Mouse (Mus musculus) stomach, embryonic 14.5 days (tissue): ENCODE results near the gene Cxcr5. TPM values are rescaled to one million over a fixed set of nuclear protein-coding genes. Genes with fewer than 3 reads are reported as not detected.

Experiments
- ATAC-seq: fragments of 200-750 bp; cut with Nextera tagmentation; 2 replicates; pipeline ENCODE4 v1.8.0; 2017; ENCODE audit warnings: low read depth, moderate TSS enrichment; ENCODE audit not compliant: insufficient number of reproducible peaks, insufficient read depth, low FRiP score
- H3K27ac ChIP-seq: fragments of 300-500 bp; sonication (generic); 2 replicates; pipeline ENCODE4 v1.5.1; 2014; ENCODE audit warnings: mild to moderate bottlenecking, low read length, moderate library complexity, mixed read lengths
- H3K27me3 ChIP-seq: fragments of 300-500 bp; sonication (generic); 2 replicates; pipeline ENCODE4 v1.6.1; 2014; ENCODE audit warnings: low read length, control low read depth, mixed read lengths; ENCODE audit not compliant: control insufficient read depth, insufficient read depth
- H3K36me3 ChIP-seq: fragments of 300-500 bp; sonication (generic); 2 replicates; pipeline ENCODE4 v1.6.1; 2014; ENCODE audit warnings: mild to moderate bottlenecking, control low read depth, low read length, moderate library complexity, mixed read lengths; ENCODE audit not compliant: control insufficient read depth, insufficient read depth
- H3K4me1 ChIP-seq: fragments of 300-500 bp; sonication (generic); 2 replicates; pipeline ENCODE4 v1.6.1; 2014; ENCODE audit warnings: low read length, control low read depth, mixed read lengths; ENCODE audit not compliant: control insufficient read depth, insufficient read depth
- H3K4me2 ChIP-seq: fragments of 300-500 bp; sonication (generic); replicated peaks from 2 replicates; pipeline ENCODE4 v1.6.1; 2014; ENCODE audit warnings: low read depth, low read length, control low read depth
- H3K4me3 ChIP-seq: fragments of 300-500 bp; sonication (generic); 2 replicates; pipeline ENCODE4 v1.5.1; 2014; ENCODE audit warnings: low read depth, low read length, control low read depth
- H3K9ac ChIP-seq: fragments of 300-500 bp; sonication (generic); replicated peaks from 2 replicates; pipeline ENCODE4 v1.6.1; 2014; ENCODE audit warnings: low read depth, mild to moderate bottlenecking, control low read depth, low read length, moderate library complexity, mixed read lengths
- H3K9me3 ChIP-seq: fragments of 300-500 bp; sonication (generic); 2 replicates; pipeline ENCODE4 v1.6.1; 2016; ENCODE audit warnings: low read depth, low read length, control low read depth; ENCODE audit not compliant: control insufficient read depth
- WGBS: fragments of 180-500 bp; shearing (Covaris S2); extraction: QIAGEN DNeasy Blood & Tissue Kit; methylation state at CpG from one replicate; pipeline ENCODE4 v1.1.7; 2014; 5-methylcytosine and 5-hydroxymethylcytosine counted together
- polyA plus RNA-seq: library from polyadenylated mRNA; unstranded; fragments of >200 nt; fragmentation: Nextera tagmentation; extraction: Ambion mirVana; gene quantifications from 2 replicates; pipeline ENCODE4 v1.2.1, GENCODE M21; 2014

Gene Cxcr5
- polyA plus RNA-seq, 1 experiment from 2014 or later, result 0.27 TPM

- no peaks in the 10 kb centered on the region for H3K9me3 ChIP-seq
- whole genome bisulfite sequencing, result 75% methylated on average over 3 of the region's 3 CpGs
- H3K36me3 ChIP-seq, result peaks cover 17% of the 10 kb centered on the region
- H3K9ac ChIP-seq, result no peak overlapping the region
- no peak overlapping the region for H3K4me3 ChIP-seq
- H3K4me2 ChIP-seq, result no peak overlapping the region
- ATAC-seq, result no peak
- no peak overlapping the region for H3K27ac ChIP-seq
- H3K27me3 ChIP-seq, result no peaks in the 10 kb centered on the region
- peaks cover 35% of the 10 kb centered on the region for H3K4me1 ChIP-seq
Observed at GRCm38 (mm10) chr9:44512717-44513003, 49.0 kb downstream of the Cxcr5 start.

- Histone ChIP-seq H3K9ac (no peak overlapping the region), H3K36me3 (peaks cover 22% of the 10 kb centered on the region), H3K4me3 (no peak overlapping the region), H3K4me2 (no peak overlapping the region), H3K9me3 (no peaks in the 10 kb centered on the region), H3K4me1 (peaks cover 35% of the 10 kb centered on the region), H3K27ac (no peak overlapping the region; the same call in 1 of the 2 replicates), H3K27me3 (no peaks in the 10 kb centered on the region)
- ATAC-seq, result no peak
- WGBS, result 78% methylated on average over 9 of the region's 9 CpGs
Observed at GRCm38 (mm10) chr9:44511935-44512716, 49.6 kb downstream of the Cxcr5 start.

- Histone ChIP-seq H3K4me2 (no peak overlapping the region), H3K4me3 (no peak overlapping the region), H3K9ac (no peak overlapping the region), H3K4me1 (peaks cover 35% of the 10 kb centered on the region), H3K9me3 (no peaks in the 10 kb centered on the region), H3K27me3 (no peaks in the 10 kb centered on the region), H3K36me3 (peaks cover 33% of the 10 kb centered on the region), H3K27ac (no peak overlapping the region)
- ATAC-seq, result no peak
- WGBS, result 63% methylated on average over 5 of the region's 5 CpGs
Observed at GRCm38 (mm10) chr9:44510872-44511601, 50.6 kb downstream of the Cxcr5 start.

GRCm38 (mm10) chr9:44510355-44510871, 51.3 kb downstream of the Cxcr5 start:
- Histone ChIP-seq H3K4me3 (no peak overlapping the region), H3K4me1 (peaks cover 37% of the 10 kb centered on the region), H3K9me3 (no peaks in the 10 kb centered on the region), H3K27ac (no peak overlapping the region), H3K36me3 (peaks cover 39% of the 10 kb centered on the region), H3K27me3 (no peaks in the 10 kb centered on the region), H3K9ac (no peak overlapping the region), H3K4me2 (peak overlapping the region; percentile 43; the same call in 1 of the 2 replicates)
- WGBS, result 30% methylated on average over 9 of the region's 9 CpGs
- no peak for ATAC-seq

- Histone ChIP-seq H3K27ac (peak overlapping the region; percentile 33; the same call in 1 of the 2 replicates), H3K4me3 (peak overlapping the region; percentile 22; the same call in 1 of the 2 replicates), H3K27me3 (no peaks in the 10 kb centered on the region), H3K9me3 (no peaks in the 10 kb centered on the region), H3K4me2 (peak overlapping the region; percentile 43), H3K36me3 (peaks cover 44% of the 10 kb centered on the region), H3K9ac (no peak overlapping the region), H3K4me1 (peaks cover 37% of the 10 kb centered on the region)
- WGBS, result 9% methylated on average over 25 of the region's 27 CpGs
- ATAC-seq, result 0 out of 2 replicates have a peak, but pooled peaks have one; percentile 23
Observed at GRCm38 (mm10) chr9:44509487-44510354, 52.0 kb downstream of the Cxcr5 start.

GRCm38 (mm10) chr9:44508721-44509486, 52.8 kb downstream of the Cxcr5 start:
- no peak overlapping the region for H3K9ac ChIP-seq
- H3K9me3 ChIP-seq, result no peaks in the 10 kb centered on the region
- no peaks in the 10 kb centered on the region for H3K27me3 ChIP-seq
- H3K27ac ChIP-seq, result no peak overlapping the region
- WGBS, result 81% methylated on average over 19 of the region's 19 CpGs
- H3K4me1 ChIP-seq, result peaks cover 37% of the 10 kb centered on the region
- peaks cover 47% of the 10 kb centered on the region for H3K36me3 ChIP-seq
- no peak for ATAC-seq
- H3K4me2 ChIP-seq, result peak overlapping the region; percentile 43
- no peak overlapping the region for H3K4me3 ChIP-seq

- no peaks in the 10 kb centered on the region for H3K27me3 ChIP-seq
- WGBS, result 81% methylated on average over 18 of the region's 18 CpGs
- no peak overlapping the region for H3K27ac ChIP-seq
- H3K36me3 ChIP-seq, result peaks cover 54% of the 10 kb centered on the region
- no peak overlapping the region for H3K4me3 ChIP-seq
- H3K9me3 ChIP-seq, result no peaks in the 10 kb centered on the region
- no peak for ATAC-seq
- H3K4me2 ChIP-seq, result no peak overlapping the region
- H3K4me1 ChIP-seq, result peaks cover 37% of the 10 kb centered on the region
- no peak overlapping the region for H3K9ac ChIP-seq
Observed at GRCm38 (mm10) chr9:44508124-44508619, 53.5 kb downstream of the Cxcr5 start.
